Mouse (Mus musculus) layer of hippocampus, adult 6 months (tissue): ENCODE results near the gene Wfdc18. TPM values are rescaled to one million over a fixed set of nuclear protein-coding genes. Genes with fewer than 3 reads are reported as not detected.

Source experiments
- long read RNA-seq, 2 experiments: library from polyadenylated mRNA; unstranded; transcript quantifications; one replicate each; pipeline ENCODE4 v2.0.0; 2019 to 2020
- polyA plus RNA-seq: library from polyadenylated mRNA; unstranded; fragments of <200 nt; fragmentation: Nextera tagmentation; gene quantifications from 2 replicates; pipeline ENCODE4 v1.2.3, GENCODE M21; 2021

Wfdc18 gene
- 7.8 and 8.6 TPM in 2 replicates for polyA plus RNA-seq
- long read RNA-seq, experiment 1, partial matches to known transcripts, result 0 of 1 reads
- long read RNA-seq, experiment 1, other reads (novel, unspliced or antisense), result 0 of 1 reads
- long read RNA-seq, experiment 2, result 0 reads

GRCm38 (mm10) chr11:83708715-83709114 lies at the start of gene Wfdc18:
Wfdc18 (plus strand) TSS chr11:83709015.

GRCm38 (mm10) chr11:83662204-83662603 lies 46.6 kb upstream of the Wfdc18 start, which contains the start of gene Ccl4:
Ccl4 (plus strand) TSS chr11:83662584.

GRCm38 (mm10) chr11:83703705-83704104 lies 5.1 kb upstream of the Wfdc18 start, which contains the start of gene Wfdc17:
Wfdc17 (plus strand) TSS chr11:83703991.

GRCm38 (mm10) chr11:83746681-83747080 lies 37.9 kb downstream of the Wfdc18 start, which contains the start of gene Wfdc21:
Wfdc21 (plus strand) TSS chr11:83746940.

GRCm38 (mm10) chr11:83753581-83754181 lies 44.9 kb downstream of the Wfdc18 start, which contains the start of gene Heatr6:
Heatr6 (plus strand) TSS chr11:83753696.

Other genes with a start within 250 kb of the Wfdc18 start
- gene Mmp28, start 245.9 kb upstream of the Wfdc18 start, polyA plus RNA-seq, result 0.80 and 0.95 TPM in 2 replicates
- 0.56 and 1.3 TPM in 2 replicates for gene Taf15, start 235.9 kb upstream of the Wfdc18 start, polyA plus RNA-seq
- gene Heatr9, start 186.8 kb upstream of the Wfdc18 start, polyA plus RNA-seq, result not detected in 2 replicates
- gene Ccl5, start 178.5 kb upstream of the Wfdc18 start, polyA plus RNA-seq, result 1.1 and 4.9 TPM in 2 replicates
- 0.89 and 1.9 TPM in 2 replicates for gene Ccl9, start 130.4 kb upstream of the Wfdc18 start, polyA plus RNA-seq
- 2.1 and 2.5 TPM in 2 replicates for gene Ccl6, start 115.9 kb upstream of the Wfdc18 start, polyA plus RNA-seq
- not detected in 2 replicates for gene Rpl9-ps1, start 63.4 kb upstream of the Wfdc18 start, polyA plus RNA-seq
- 1.1 and 1.3 TPM in 2 replicates for gene Ccl3, start 59.7 kb upstream of the Wfdc18 start, polyA plus RNA-seq
- 1.2 and 1.3 TPM in 2 replicates for gene Ccl4, start 46.4 kb upstream of the Wfdc18 start, polyA plus RNA-seq
- gene Wfdc17, start 5.0 kb upstream of the Wfdc18 start, polyA plus RNA-seq, result 1.8 and 2.6 TPM in 2 replicates
- not detected in 2 replicates for gene Wfdc21, start 37.9 kb downstream of the Wfdc18 start, polyA plus RNA-seq
- 6.9 and 7.2 TPM in 2 replicates for gene Heatr6, start 44.7 kb downstream of the Wfdc18 start, polyA plus RNA-seq
- 0.78 and 1.0 TPM in 2 replicates for gene Hnf1b, start 141.0 kb downstream of the Wfdc18 start, polyA plus RNA-seq
- 10.5 and 10.9 TPM in 2 replicates for gene Ddx52, start 233.0 kb downstream of the Wfdc18 start, polyA plus RNA-seq